Mouse (Mus musculus): ENCODE results near the gene Gmpr2. TPM values are rescaled to one million over a fixed set of nuclear protein-coding genes. Genes with fewer than 3 reads are reported as not detected.
A peak's percentile ranks its signal among the peaks of the same experiment; 100 is the strongest.

Gene Gmpr2
- polyA plus RNA-seq, 1 experiment from 2014 or later: 70.2 TPM

- peak; percentile 32 for ATAC-seq (ENCODE audit: low FRiP score, low read depth)
- Histone ChIP-seq H3K9me3 (no peaks in the 10 kb centered on the region), H3K27ac (peak overlapping the region; percentile 82; the same call in 1 of the 2 replicates), H3K4me1 (peaks cover 10% of the 10 kb centered on the region), H3K9ac (peak overlapping the region; percentile 53), H3K4me2 (replicated peaks) (peak overlapping the region; percentile 81), H3K27me3 (no peaks in the 10 kb centered on the region), H3K4me3 (peak overlapping the region; percentile 78), H3K36me3 (peaks cover 34% of the 10 kb centered on the region)
- WGBS: 8% methylated on average over 3 of the region's 3 CpGs
These were observed 10.4 kb downstream of the Gmpr2 start for GRCm38 (mm10) chr14:55682118-55682493.

- no peaks in the 10 kb centered on the region for H3K9me3 ChIP-seq
- no peak overlapping the region for H3K27ac ChIP-seq
- no peaks in the 10 kb centered on the region for H3K4me1 ChIP-seq
- H3K4me2 ChIP-seq (replicated peaks): no peak overlapping the region
- no peaks in the 10 kb centered on the region for H3K36me3 ChIP-seq
- WGBS: 75% methylated on average over 10 of the region's 10 CpGs
- no peaks in the 10 kb centered on the region for H3K27me3 ChIP-seq
- no peak overlapping the region for H3K9ac ChIP-seq
- no peak for ATAC-seq (ENCODE audit: low FRiP score, low read depth)
- H3K4me3 ChIP-seq: no peak overlapping the region
These were observed 17.7 kb downstream of the Gmpr2 start for GRCm38 (mm10) chr14:55689433-55689832.

GRCm38 (mm10) chr14:55697226-55697625, 25.5 kb downstream of the Gmpr2 start:
- 87% methylated on average over 4 of the region's 4 CpGs for WGBS
- no peaks in the 10 kb centered on the region for H3K27me3 ChIP-seq

GRCm38 (mm10) chr14:55701131-55701530, 29.4 kb downstream of the Gmpr2 start:
- Histone ChIP-seq H3K4me2 (replicated peaks) (no peak overlapping the region), H3K9me3 (no peaks in the 10 kb centered on the region), H3K4me1 (0 out of 2 replicates have a peak, but pooled peaks cover 5% of the 10 kb centered on the region), H3K27me3 (no peaks in the 10 kb centered on the region), H3K36me3 (no peaks in the 10 kb centered on the region), H3K27ac (no peak overlapping the region), H3K4me3 (no peak overlapping the region), H3K9ac (no peak overlapping the region)
- ATAC-seq (ENCODE audit: low FRiP score, low read depth): no peak
- WGBS: 64% methylated on average over 9 of the region's 9 CpGs

More at GRCm38 (mm10) chr14:55697226-55697625, 25.5 kb downstream of the Gmpr2 start:
- Histone ChIP-seq H3K4me3 (no peak overlapping the region), H3K4me1 (no peaks in the 10 kb centered on the region), H3K4me2 (replicated peaks) (no peak overlapping the region), H3K9me3 (no peaks in the 10 kb centered on the region), H3K36me3 (no peaks in the 10 kb centered on the region), H3K9ac (no peak overlapping the region), H3K27ac (no peak overlapping the region)
- ATAC-seq (ENCODE audit: low FRiP score, low read depth): no peak

- Histone ChIP-seq H3K36me3 (no peaks in the 10 kb centered on the region), H3K27ac (no peak overlapping the region), H3K4me3 (no peak overlapping the region), H3K27me3 (no peaks in the 10 kb centered on the region), H3K4me1 (0 out of 2 replicates have a peak, but pooled peaks cover 5% of the 10 kb centered on the region), H3K4me2 (replicated peaks) (no peak overlapping the region), H3K9me3 (no peaks in the 10 kb centered on the region), H3K9ac (no peak overlapping the region)
- 44% methylated on average over 6 of the region's 6 CpGs for WGBS
- no peak for ATAC-seq (ENCODE audit: low FRiP score, low read depth)
These were observed 31.0 kb downstream of the Gmpr2 start for GRCm38 (mm10) chr14:55702761-55703160.

GRCm38 (mm10) chr14:55706051-55706600, 34.4 kb downstream of the Gmpr2 start:
- H3K4me2 ChIP-seq (replicated peaks): no peak overlapping the region
- no peaks in the 10 kb centered on the region for H3K9me3 ChIP-seq
- no peak for ATAC-seq (ENCODE audit: low FRiP score, low read depth)
- 85% methylated on average over 8 of the region's 8 CpGs for WGBS
- H3K9ac ChIP-seq: no peak overlapping the region
- H3K27me3 ChIP-seq: no peaks in the 10 kb centered on the region
- no peak overlapping the region for H3K4me3 ChIP-seq
- H3K36me3 ChIP-seq: no peaks in the 10 kb centered on the region
- no peak overlapping the region for H3K27ac ChIP-seq
- H3K4me1 ChIP-seq: 0 out of 2 replicates have a peak, but pooled peaks cover 5% of the 10 kb centered on the region

- no peak overlapping the region for H3K9ac ChIP-seq
- no peak overlapping the region for H3K27ac ChIP-seq
- peaks cover 10% of the 10 kb centered on the region for H3K27me3 ChIP-seq
- ATAC-seq (ENCODE audit: low FRiP score, low read depth): no peak
- H3K36me3 ChIP-seq: no peaks in the 10 kb centered on the region
- H3K4me1 ChIP-seq: 0 out of 2 replicates have a peak, but pooled peaks cover 5% of the 10 kb centered on the region
- no peak overlapping the region for H3K4me2 ChIP-seq (replicated peaks)
- no peak overlapping the region for H3K4me3 ChIP-seq
- H3K9me3 ChIP-seq: no peaks in the 10 kb centered on the region
- WGBS: 84% methylated on average over 5 of the region's 5 CpGs
These were observed 35.7 kb downstream of the Gmpr2 start for GRCm38 (mm10) chr14:55707397-55707796.

- Histone ChIP-seq H3K4me3 (no peak overlapping the region), H3K9me3 (no peaks in the 10 kb centered on the region), H3K9ac (no peak overlapping the region), H3K27ac (no peak overlapping the region), H3K27me3 (peaks cover 30% of the 10 kb centered on the region), H3K36me3 (no peaks in the 10 kb centered on the region), H3K4me2 (replicated peaks) (no peak overlapping the region), H3K4me1 (peaks cover 12% of the 10 kb centered on the region)
- ATAC-seq (ENCODE audit: low FRiP score, low read depth): no peak
- WGBS: 75% methylated on average over 4 of the region's 4 CpGs
These were observed 37.8 kb downstream of the Gmpr2 start for GRCm38 (mm10) chr14:55709509-55709908.

- Histone ChIP-seq H3K9ac (no peak overlapping the region), H3K4me1 (peaks cover 12% of the 10 kb centered on the region), H3K4me3 (no peak overlapping the region), H3K4me2 (replicated peaks) (0 out of 2 replicates have a peak overlapping the region, but pooled peaks have one; percentile 28), H3K27ac (no peak overlapping the region), H3K9me3 (no peaks in the 10 kb centered on the region), H3K27me3 (peaks cover 30% of the 10 kb centered on the region), H3K36me3 (peaks cover 10% of the 10 kb centered on the region)
- 79% methylated on average over 7 of the region's 7 CpGs for WGBS
- ATAC-seq (ENCODE audit: low FRiP score, low read depth): no peak
These were observed 40.0 kb downstream of the Gmpr2 start for GRCm38 (mm10) chr14:55711786-55712185.

- H3K27ac ChIP-seq: no peak overlapping the region
- no peak for ATAC-seq (ENCODE audit: low FRiP score, low read depth)
- peak overlapping the region; percentile 31 for H3K4me3 ChIP-seq
- peaks cover 22% of the 10 kb centered on the region for H3K36me3 ChIP-seq
- peaks cover 12% of the 10 kb centered on the region for H3K4me1 ChIP-seq
- peaks cover 30% of the 10 kb centered on the region for H3K27me3 ChIP-seq
- peak overlapping the region; percentile 58 for H3K4me2 ChIP-seq (replicated peaks)
- H3K9me3 ChIP-seq: no peaks in the 10 kb centered on the region
- WGBS: 12% methylated on average over 25 of the region's 25 CpGs
- peak overlapping the region; percentile 32 for H3K9ac ChIP-seq
These were observed 41.4 kb downstream of the Gmpr2 start for GRCm38 (mm10) chr14:55713007-55713728.

GRCm38 (mm10) chr14:55713729-55714122, 42.0 kb downstream of the Gmpr2 start, which contains the start of gene Tgm1:
TSS of gene Tgm1 (minus strand) at chr14:55713926.
- WGBS: 18% methylated on average over 4 of the region's 4 CpGs
- peaks cover 12% of the 10 kb centered on the region for H3K4me1 ChIP-seq
- peak within 1 kb of the TSS; percentile 58 for H3K4me2 ChIP-seq (replicated peaks)
- H3K9ac ChIP-seq: peak within 1 kb of the TSS; percentile 32
- no peak within 1 kb of the TSS for H3K27ac ChIP-seq
- no peaks in the 10 kb centered on the region for H3K9me3 ChIP-seq
- peak within 1 kb of the TSS; percentile 31 for H3K4me3 ChIP-seq
- peaks cover 27% of the 10 kb centered on the region for H3K36me3 ChIP-seq
- H3K27me3 ChIP-seq: peaks cover 30% of the 10 kb centered on the region
- no peak for ATAC-seq (ENCODE audit: low FRiP score, low read depth)

- no peak for ATAC-seq (ENCODE audit: low FRiP score, low read depth)
- no peak overlapping the region for H3K4me3 ChIP-seq
- peaks cover 37% of the 10 kb centered on the region for H3K36me3 ChIP-seq
- H3K27ac ChIP-seq: no peak overlapping the region
- 30% methylated on average over 6 of the region's 6 CpGs for WGBS
- H3K4me1 ChIP-seq: peaks cover 12% of the 10 kb centered on the region
- H3K9ac ChIP-seq: no peak overlapping the region
- peaks cover 30% of the 10 kb centered on the region for H3K27me3 ChIP-seq
- H3K9me3 ChIP-seq: no peaks in the 10 kb centered on the region
- H3K4me2 ChIP-seq (replicated peaks): no peak overlapping the region
These were observed 43.2 kb downstream of the Gmpr2 start for GRCm38 (mm10) chr14:55714893-55715292.

Data from limb, embryonic 13.5 days (tissue).